In the genomic region with DNA sequence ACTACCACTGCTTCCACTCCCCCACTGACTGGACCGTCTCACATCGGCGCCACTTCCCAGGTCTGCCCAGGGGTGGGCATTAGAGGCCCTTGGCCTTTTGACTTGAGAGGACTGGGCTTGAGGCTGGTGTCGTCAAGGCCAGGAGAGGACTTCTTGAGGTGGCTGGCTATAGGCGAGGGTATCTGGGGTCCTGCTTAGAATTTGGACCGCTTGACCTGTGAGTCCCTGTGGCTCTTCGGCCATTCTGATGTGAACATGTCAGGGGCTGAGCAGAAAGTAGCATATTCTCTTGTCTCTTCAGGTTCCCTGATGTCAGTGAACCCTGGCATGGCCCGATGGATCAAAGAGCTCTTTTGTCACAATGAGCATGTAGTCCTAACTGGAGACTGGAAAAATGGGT, we compare ENCODE assay signal across 8 mouse cellular contexts.
DNase-seq lines count a peak whose midpoint lies in the region; ATAC-seq and TF ChIP-seq lines count a peak whose summit lies in the region.
"Not testable (repeated sequence)": the region's sequence is repeated elsewhere in the genome, so short reads cannot be mapped to it uniquely, and the experiment has no call there.

No protein-coding gene starts in this region.

- H3K4me3 ChIP-seq in liver, postnatal 0 days (ENCODE audit: low read depth, low read length); thymus, adult 2 months (ENCODE audit: control insufficient read depth, insufficient read depth, low read length): not testable (repeated sequence)

- not testable (repeated sequence) for TF ChIP-seq POLR2A in thymus, adult 2 months (IDR thresholded peaks at IDR 0.05; ENCODE audit: control insufficient read depth, extremely low read depth, insufficient read depth, low read length, poor library complexity)

- WGBS in liver, postnatal 0 days (ENCODE audit: insufficient replicate concordance), result 87% methylated on average over 5 of the region's 8 CpGs
- WGBS in thymus, adult 2 months, result 98% methylated on average over 8 of the region's 8 CpGs

- not testable (repeated sequence) for H3K27me3 ChIP-seq in liver, postnatal 0 days (ENCODE audit: insufficient read depth, low read length); thymus, adult 2 months (ENCODE audit: control insufficient read depth, insufficient read depth, low read length)

- not testable (repeated sequence) for H3K36me3 ChIP-seq in liver, postnatal 0 days (replicated peaks; ENCODE audit: insufficient read depth, low read length); thymus, adult 2 months (ENCODE audit: control insufficient read depth, insufficient read depth, low read length)

- H3K9ac ChIP-seq in liver, postnatal 0 days (replicated peaks), result not testable (repeated sequence)

- H3K4me2 ChIP-seq in liver, postnatal 0 days (ENCODE audit: low read depth, low read length), result not testable (repeated sequence)

- ATAC-seq in liver, postnatal 0 days, result not testable (repeated sequence)

- H3K27ac ChIP-seq in liver, postnatal 0 days (ENCODE audit: low read depth); thymus, adult 2 months (ENCODE audit: control insufficient read depth, insufficient read depth, low read length): not testable (repeated sequence)

- DNase-seq in MN1 (ENCODE audit: low spot score), result peak; percentile 36
- peak; percentile 88 for DNase-seq in cerebellum, adult 9-10 months
- peak; percentile 87 for DNase-seq in gastrocnemius, adult 18-20 months (ENCODE audit: low spot score)
- peak; percentile 84 for DNase-seq in heart, postnatal 25 days (ENCODE audit: low spot score)
- peak; percentile 89 for DNase-seq in layer of hippocampus, adult 9-11 months
- peak; percentile 44 for DNase-seq in liver, postnatal 0 days
- DNase-seq in ovary, postnatal 36 days (ENCODE audit: low spot score), result peak; percentile 79
- peak; percentile 78 for DNase-seq in thymus, adult 2 months

- not testable (repeated sequence) for H3K9me3 ChIP-seq in liver, postnatal 0 days (ENCODE audit: low read length)

- not testable (repeated sequence) for TF ChIP-seq CTCF in liver, postnatal 0 days (IDR thresholded peaks at IDR 0.05; ENCODE audit: low read depth); thymus, adult 2 months (IDR thresholded peaks at IDR 0.05; ENCODE audit: borderline replicate concordance, control insufficient read depth, extremely low read depth, insufficient read depth, low read length, poor library complexity)

- intact Hi-C loops in heart, postnatal 25 days (cut with DNase I), result not testable (repeated sequence)

- not testable (repeated sequence) for TF ChIP-seq EP300 in liver, postnatal 0 days (IDR thresholded peaks at IDR 0.05; ENCODE audit: low read depth)

- H3K4me1 ChIP-seq in liver, postnatal 0 days (ENCODE audit: insufficient read depth); thymus, adult 2 months (replicated peaks; ENCODE audit: control insufficient read depth, insufficient read depth, low read length): not testable (repeated sequence)

Comparison
In these comparisons a context has a peak if more than half of its experiments do, and no peak if none do; other contexts are left out.
1. DNase-seq: peak in every context shown above with its lines; median percentile 89 in layer of hippocampus, adult 9-11 months; 88 in cerebellum, adult 9-10 months; 87 in gastrocnemius, adult 18-20 months; 84 in heart, postnatal 25 days; 79 in ovary, postnatal 36 days; 78 in thymus, adult 2 months; 44 in liver, postnatal 0 days; 36 in MN1.